Mouse (Mus musculus): Measurements from ENCODE around the gene Dnah2. TPM values are rescaled to one million over a fixed set of nuclear protein-coding genes. Genes with fewer than 3 reads are reported as not detected.
A peak's percentile ranks its signal among the peaks of the same experiment; 100 is the strongest.

The Dnah2 gene
- total and polyA plus RNA-seq, 2 experiments from 2014 or later, result 3.0 to 12.3 TPM

GRCm38 (mm10) chr11:69428751-69429150 lies 120.2 kb downstream of the Dnah2 start:
- no peak overlapping the region for H3K27ac ChIP-seq (ENCODE audit: low read depth, low read length)
- H3K9me3 ChIP-seq (ENCODE audit: low read length), result no peaks in the 10 kb centered on the region
- ATAC-seq, result no peak
- no peaks in the 10 kb centered on the region for H3K4me1 ChIP-seq (ENCODE audit: insufficient read depth)
- no peaks in the 10 kb centered on the region for H3K27me3 ChIP-seq (ENCODE audit: insufficient read depth, low read length)
- no peak overlapping the region for H3K9ac ChIP-seq
- 37% methylated on average over 4 of the region's 4 CpGs for WGBS
- no peak overlapping the region for H3K4me3 ChIP-seq (ENCODE audit: low read depth, low read length)
- TF ChIP-seq CTCF (IDR thresholded peaks at IDR 0.05; ENCODE audit: low read depth), result no peak
- no peak for DNase-seq
- no peak overlapping the region for H3K4me2 ChIP-seq (ENCODE audit: low read depth)
- H3K36me3 ChIP-seq (ENCODE audit: insufficient read depth), result no peaks in the 10 kb centered on the region

GRCm38 (mm10) chr11:69426246-69426645 lies 122.7 kb downstream of the Dnah2 start:
- no peak overlapping the region for H3K9ac ChIP-seq
- no peak overlapping the region for H3K4me3 ChIP-seq (ENCODE audit: low read depth, low read length)
- no peak for ATAC-seq
- H3K4me1 ChIP-seq (ENCODE audit: insufficient read depth), result no peaks in the 10 kb centered on the region
- no peak for DNase-seq
- H3K27ac ChIP-seq (ENCODE audit: low read depth, low read length), result no peak overlapping the region
- no peak overlapping the region for H3K4me2 ChIP-seq (ENCODE audit: low read depth)
- no peaks in the 10 kb centered on the region for H3K9me3 ChIP-seq (ENCODE audit: low read length)
- H3K36me3 ChIP-seq (ENCODE audit: insufficient read depth), result no peaks in the 10 kb centered on the region
- 82% methylated on average over 2 of the region's 2 CpGs for WGBS
- TF ChIP-seq CTCF (IDR thresholded peaks at IDR 0.05; ENCODE audit: low read depth), result no peak
- peaks cover 10% of the 10 kb centered on the region; the same call in 1 of the 2 replicates for H3K27me3 ChIP-seq (ENCODE audit: insufficient read depth, low read length)

GRCm38 (mm10) chr11:69423885-69424284 lies 125.0 kb downstream of the Dnah2 start:
- no peak overlapping the region for H3K4me2 ChIP-seq (ENCODE audit: low read depth)
- no peak for TF ChIP-seq CTCF (IDR thresholded peaks at IDR 0.05; ENCODE audit: low read depth)
- ATAC-seq (no peak), DNase-seq (no peak)
- no peaks in the 10 kb centered on the region for H3K36me3 ChIP-seq (ENCODE audit: insufficient read depth)
- H3K4me1 ChIP-seq (ENCODE audit: insufficient read depth), result peaks cover 10% of the 10 kb centered on the region
- 75% methylated on average over 6 of the region's 6 CpGs for WGBS
- H3K9ac ChIP-seq, result no peak overlapping the region
- no peak overlapping the region for H3K27ac ChIP-seq (ENCODE audit: low read depth, low read length)
- H3K4me3 ChIP-seq (ENCODE audit: low read depth, low read length), result no peak overlapping the region
- H3K27me3 ChIP-seq (ENCODE audit: insufficient read depth, low read length), result peaks cover 19% of the 10 kb centered on the region
- H3K9me3 ChIP-seq (ENCODE audit: low read length), result no peaks in the 10 kb centered on the region

GRCm38 (mm10) chr11:69422842-69423241 lies 126.1 kb downstream of the Dnah2 start:
- Histone ChIP-seq H3K4me2 (ENCODE audit: low read depth) (no peak overlapping the region), H3K4me1 (ENCODE audit: insufficient read depth) (peaks cover 10% of the 10 kb centered on the region), H3K4me3 (ENCODE audit: low read depth, low read length) (no peak overlapping the region), H3K27me3 (ENCODE audit: insufficient read depth, low read length) (peaks cover 19% of the 10 kb centered on the region), H3K27ac (ENCODE audit: low read depth, low read length) (no peak overlapping the region), H3K9me3 (ENCODE audit: low read length) (no peaks in the 10 kb centered on the region), H3K9ac (no peak overlapping the region), H3K36me3 (ENCODE audit: insufficient read depth) (no peaks in the 10 kb centered on the region)
- 88% methylated on average over 10 of the region's 10 CpGs for WGBS
- TF ChIP-seq CTCF (IDR thresholded peaks at IDR 0.05; ENCODE audit: low read depth), result no peak
- no peak for DNase-seq
- no peak for ATAC-seq

- Histone ChIP-seq H3K27ac (ENCODE audit: low read depth, low read length) (no peak overlapping the region), H3K9ac (no peak overlapping the region), H3K4me1 (ENCODE audit: insufficient read depth) (peaks cover 18% of the 10 kb centered on the region), H3K4me2 (ENCODE audit: low read depth) (no peak overlapping the region), H3K27me3 (ENCODE audit: insufficient read depth, low read length) (peaks cover 19% of the 10 kb centered on the region), H3K4me3 (ENCODE audit: low read depth, low read length) (no peak overlapping the region), H3K36me3 (ENCODE audit: insufficient read depth) (no peaks in the 10 kb centered on the region), H3K9me3 (ENCODE audit: low read length) (no peaks in the 10 kb centered on the region)
- DNase-seq, result no peak
- ATAC-seq, result no peak
- TF ChIP-seq CTCF (IDR thresholded peaks at IDR 0.05; ENCODE audit: low read depth), result no peak
- 12% methylated on average over 25 of the region's 25 CpGs for WGBS
These were observed 127.6 kb downstream of the Dnah2 start for GRCm38 (mm10) chr11:69421131-69421977.

- 12% methylated on average over 10 of the region's 10 CpGs for WGBS
- H3K4me3 ChIP-seq (ENCODE audit: low read depth, low read length), result peak overlapping the region; percentile 71
- H3K36me3 ChIP-seq (ENCODE audit: insufficient read depth), result no peaks in the 10 kb centered on the region
- H3K4me2 ChIP-seq (ENCODE audit: low read depth), result peak overlapping the region; percentile 98
- H3K27me3 ChIP-seq (ENCODE audit: insufficient read depth, low read length), result peaks cover 19% of the 10 kb centered on the region
- peaks cover 18% of the 10 kb centered on the region for H3K4me1 ChIP-seq (ENCODE audit: insufficient read depth)
- no peak for ATAC-seq
- H3K9me3 ChIP-seq (ENCODE audit: low read length), result no peaks in the 10 kb centered on the region
- TF ChIP-seq CTCF (IDR thresholded peaks at IDR 0.05; ENCODE audit: low read depth), result no peak
- H3K9ac ChIP-seq, result no peak overlapping the region; the same call in 1 of the 2 replicates
- H3K27ac ChIP-seq (ENCODE audit: low read depth, low read length), result no peak overlapping the region
- no peak for DNase-seq
These were observed 128.3 kb downstream of the Dnah2 start for GRCm38 (mm10) chr11:69420554-69421000.

GRCm38 (mm10) chr11:69419813-69420553 lies 128.9 kb downstream of the Dnah2 start:
- H3K27me3 ChIP-seq (ENCODE audit: insufficient read depth, low read length), result peaks cover 19% of the 10 kb centered on the region
- no peak overlapping the region; the same call in 1 of the 2 replicates for H3K9ac ChIP-seq
- no peak for TF ChIP-seq CTCF (IDR thresholded peaks at IDR 0.05; ENCODE audit: low read depth)
- H3K4me3 ChIP-seq (ENCODE audit: low read depth, low read length), result peak overlapping the region; percentile 71
- peaks cover 18% of the 10 kb centered on the region for H3K4me1 ChIP-seq (ENCODE audit: insufficient read depth)
- DNase-seq, result no peak
- H3K4me2 ChIP-seq (ENCODE audit: low read depth), result peak overlapping the region; percentile 98
- H3K9me3 ChIP-seq (ENCODE audit: low read length), result no peaks in the 10 kb centered on the region
- no peak for ATAC-seq
- no peak overlapping the region for H3K27ac ChIP-seq (ENCODE audit: low read depth, low read length)
- WGBS, result 3% methylated on average over 31 of the region's 31 CpGs
- H3K36me3 ChIP-seq (ENCODE audit: insufficient read depth), result no peaks in the 10 kb centered on the region
